Mouse (Mus musculus): Measurements from ENCODE around the gene Dct. TPM values are rescaled to one million over a fixed set of nuclear protein-coding genes. Genes with fewer than 3 reads are reported as not detected.

Gene Dct
- 0.05 and 0.13 TPM in 2 replicates for polyA plus RNA-seq (2012; rRNA removed)

- H3K4me3 ChIP-seq (ENCODE audit: low read depth, low read length) = peak within 1 kb of the TSS; percentile 0; the same call in 1 of the 2 replicates
- peaks cover 10% of the 10 kb centered on the region for H3K4me1 ChIP-seq (ENCODE audit: control insufficient read depth, insufficient read depth, insufficient read length, low read length)
- H3K27me3 ChIP-seq (ENCODE audit: control insufficient read depth, insufficient read depth, low read length) = no peaks in the 10 kb centered on the region
- no peak for TF ChIP-seq POLR2A (IDR thresholded peaks at IDR 0.05; ENCODE audit: low read depth, low read length)
- 0 out of 2 replicates have a peak within 1 kb of the TSS, but pooled peaks have one; percentile 3 for H3K27ac ChIP-seq (ENCODE audit: insufficient read depth, low read depth, low read length)
- WGBS = 33% methylated on average over 13 of the region's 13 CpGs
- H3K36me3 ChIP-seq (ENCODE audit: control insufficient read depth, insufficient read depth, low read length) = no peaks in the 10 kb centered on the region
Measured at GRCm38 (mm10) chr14:118051975-118052630, at the start of gene Dct. TSS of gene Dct (minus strand) at chr14:118052244.

DNA sequence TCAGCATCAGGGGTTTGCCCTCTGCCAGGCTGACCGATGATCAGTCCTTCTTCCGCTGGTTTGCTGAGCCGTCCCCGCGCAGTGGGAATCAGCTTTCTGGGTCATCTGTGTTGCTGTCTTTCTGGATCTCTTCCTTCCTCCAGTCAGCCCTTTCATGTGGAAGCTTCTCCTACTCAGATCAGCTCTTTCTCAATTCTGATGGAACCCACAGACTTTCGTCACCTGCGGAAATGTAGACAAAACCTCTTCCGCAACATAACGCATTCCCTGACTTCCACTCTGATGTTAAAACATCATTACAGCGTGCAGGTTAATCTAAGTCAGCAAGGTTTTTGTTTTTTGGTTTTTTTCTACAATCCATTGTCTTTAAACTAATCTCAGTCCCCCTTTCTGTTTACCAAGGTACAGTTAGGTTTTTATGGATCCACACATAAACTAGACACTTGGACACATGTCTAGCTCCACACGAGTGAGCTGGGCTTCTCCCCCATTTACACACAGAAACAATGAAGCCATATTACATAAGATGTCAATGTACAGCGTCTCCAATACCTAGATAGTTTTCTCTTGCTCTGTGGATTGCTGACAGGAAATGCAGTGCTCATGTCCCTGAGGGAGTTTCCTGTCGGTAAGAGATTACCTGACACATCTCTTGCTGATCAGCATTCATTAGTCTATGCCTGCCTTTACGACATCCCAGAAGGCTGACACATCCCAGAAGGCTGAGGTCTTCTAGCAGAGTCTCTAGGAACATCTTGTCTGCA lies 49.4 kb upstream of the Dct start:
- no peak overlapping the region for H3K27ac ChIP-seq (ENCODE audit: insufficient read depth, low read depth, low read length)
- 83% methylated on average over 14 of the region's 14 CpGs for WGBS
- H3K4me1 ChIP-seq (ENCODE audit: control insufficient read depth, insufficient read depth, insufficient read length, low read length) = no peaks in the 10 kb centered on the region
- H3K36me3 ChIP-seq (ENCODE audit: control insufficient read depth, insufficient read depth, low read length) = no peaks in the 10 kb centered on the region
- H3K4me3 ChIP-seq (ENCODE audit: low read depth, low read length) = no peak overlapping the region
- TF ChIP-seq CTCF (IDR thresholded peaks at IDR 0.05; ENCODE audit: extremely low read depth, insufficient read length, insufficient replicate concordance, low read depth, low read length) (no peak), POLR2A (IDR thresholded peaks at IDR 0.05; ENCODE audit: low read depth, low read length) (no peak)
- no peaks in the 10 kb centered on the region for H3K27me3 ChIP-seq (ENCODE audit: control insufficient read depth, insufficient read depth, low read length)

GRCm38 (mm10) chr14:118098265-118098664 lies 46.2 kb upstream of the Dct start:
- Histone ChIP-seq H3K27ac (ENCODE audit: insufficient read depth, low read depth, low read length) (no peak overlapping the region), H3K36me3 (ENCODE audit: control insufficient read depth, insufficient read depth, low read length) (no peaks in the 10 kb centered on the region), H3K27me3 (ENCODE audit: control insufficient read depth, insufficient read depth, low read length) (no peaks in the 10 kb centered on the region), H3K4me1 (ENCODE audit: control insufficient read depth, insufficient read depth, insufficient read length, low read length) (no peaks in the 10 kb centered on the region), H3K4me3 (ENCODE audit: low read depth, low read length) (no peak overlapping the region)
- WGBS = 30% methylated on average over 2 of the region's 2 CpGs
- TF ChIP-seq POLR2A (IDR thresholded peaks at IDR 0.05; ENCODE audit: low read depth, low read length) = no peak

DNA sequence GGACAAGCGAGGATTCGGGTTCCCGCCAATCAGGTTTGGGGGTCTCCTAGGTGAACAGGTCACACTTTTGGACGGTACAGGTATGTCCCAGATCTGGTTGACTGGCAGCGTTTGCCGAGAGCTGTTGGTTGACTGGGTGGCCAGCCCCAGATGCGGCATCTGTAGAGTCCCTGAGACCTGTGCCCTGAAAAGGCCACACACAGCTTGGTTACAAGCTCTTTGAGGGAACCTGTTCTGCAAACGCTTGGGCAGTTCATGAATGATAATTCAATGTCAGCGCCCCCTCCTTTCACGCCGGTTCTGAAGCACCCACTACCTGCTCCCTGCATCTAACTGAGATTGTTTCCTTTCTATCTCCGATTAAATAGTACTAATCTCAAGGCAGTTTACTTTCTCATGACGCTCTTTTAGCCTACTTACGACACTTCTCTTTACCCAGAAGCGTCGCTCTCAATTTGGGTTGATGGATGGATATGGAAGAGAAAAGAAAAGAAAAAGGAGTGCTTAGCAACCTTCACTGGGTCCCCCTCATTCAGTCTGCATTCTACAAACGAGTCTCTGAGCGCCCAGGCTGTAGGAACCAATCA lies 37.9 kb upstream of the Dct start:
- H3K36me3 ChIP-seq (ENCODE audit: control insufficient read depth, insufficient read depth, low read length) = no peaks in the 10 kb centered on the region
- TF ChIP-seq POLR2A (IDR thresholded peaks at IDR 0.05; ENCODE audit: low read depth, low read length) (no peak), CTCF (IDR thresholded peaks at IDR 0.05; ENCODE audit: extremely low read depth, insufficient read length, insufficient replicate concordance, low read depth, low read length) (no peak)
- 3% methylated on average over 18 of the region's 18 CpGs for WGBS
- H3K4me1 ChIP-seq (ENCODE audit: control insufficient read depth, insufficient read depth, insufficient read length, low read length) = no peaks in the 10 kb centered on the region
- peak overlapping the region; percentile 30; the same call in 1 of the 2 replicates for H3K27ac ChIP-seq (ENCODE audit: insufficient read depth, low read depth, low read length)
- peak overlapping the region; percentile 96 for H3K4me3 ChIP-seq (ENCODE audit: low read depth, low read length)
- no peaks in the 10 kb centered on the region for H3K27me3 ChIP-seq (ENCODE audit: control insufficient read depth, insufficient read depth, low read length)

GRCm38 (mm10) chr14:118089215-118089805 lies 37.3 kb upstream of the Dct start:
- under 1% methylated on average over 44 of the region's 44 CpGs for WGBS
- Histone ChIP-seq H3K4me1 (ENCODE audit: control insufficient read depth, insufficient read depth, insufficient read length, low read length) (no peaks in the 10 kb centered on the region), H3K36me3 (ENCODE audit: control insufficient read depth, insufficient read depth, low read length) (no peaks in the 10 kb centered on the region), H3K27ac (ENCODE audit: insufficient read depth, low read depth, low read length) (peak overlapping the region; percentile 77), H3K27me3 (ENCODE audit: control insufficient read depth, insufficient read depth, low read length) (no peaks in the 10 kb centered on the region), H3K4me3 (ENCODE audit: low read depth, low read length) (peak overlapping the region; percentile 96)
- TF ChIP-seq CTCF (IDR thresholded peaks at IDR 0.05; ENCODE audit: extremely low read depth, insufficient read length, insufficient replicate concordance, low read depth, low read length) (no peak), POLR2A (IDR thresholded peaks at IDR 0.05; ENCODE audit: low read depth, low read length) (no peak; the same call in 1 of the 2 replicates)

DNA sequence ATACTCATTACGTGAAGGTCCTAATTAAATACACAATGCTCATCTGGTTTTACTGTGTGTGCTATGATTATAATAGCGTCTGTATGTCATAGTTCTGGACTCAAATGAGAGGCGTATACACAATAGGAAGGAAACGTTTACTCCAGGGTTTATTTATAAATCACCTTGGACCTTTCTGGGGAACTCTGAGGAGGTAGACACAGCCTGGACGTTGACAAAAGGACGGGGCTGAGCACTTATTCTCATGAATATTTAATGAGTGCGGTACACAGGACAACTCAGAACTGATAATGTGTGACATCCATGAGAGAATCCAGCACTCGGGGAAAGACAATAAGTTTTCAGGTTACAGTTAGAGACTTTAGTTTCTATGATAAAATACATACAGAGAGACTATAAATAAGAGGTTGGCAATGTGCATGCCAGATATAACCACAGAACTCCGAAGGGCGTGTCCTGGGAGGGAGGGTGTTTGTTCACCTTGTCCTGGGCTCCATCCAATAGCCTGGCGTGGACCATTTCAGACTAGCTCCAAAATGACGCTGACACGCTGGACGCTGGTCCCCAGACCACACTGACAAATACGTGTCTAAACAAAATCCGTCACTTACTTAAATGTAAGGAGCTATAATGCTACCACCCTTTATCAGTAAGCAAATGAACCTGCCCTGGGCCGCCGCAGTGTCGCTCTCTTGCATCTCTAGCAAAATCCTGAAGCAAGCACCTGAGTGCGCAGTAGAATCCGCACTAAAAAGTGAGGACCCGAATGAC lies 36.6 kb upstream of the Dct start:
- H3K4me3 ChIP-seq (ENCODE audit: low read depth, low read length) = peak overlapping the region; percentile 96
- H3K27me3 ChIP-seq (ENCODE audit: control insufficient read depth, insufficient read depth, low read length) = no peaks in the 10 kb centered on the region
- H3K36me3 ChIP-seq (ENCODE audit: control insufficient read depth, insufficient read depth, low read length) = no peaks in the 10 kb centered on the region
- 6% methylated on average over 22 of the region's 22 CpGs for WGBS
- no peaks in the 10 kb centered on the region for H3K4me1 ChIP-seq (ENCODE audit: control insufficient read depth, insufficient read depth, insufficient read length, low read length)
- TF ChIP-seq CTCF (IDR thresholded peaks at IDR 0.05; ENCODE audit: extremely low read depth, insufficient read length, insufficient replicate concordance, low read depth, low read length) = no peak
- no peak for TF ChIP-seq POLR2A (IDR thresholded peaks at IDR 0.05; ENCODE audit: low read depth, low read length)
- peak overlapping the region; percentile 77; the same call in 1 of the 2 replicates for H3K27ac ChIP-seq (ENCODE audit: insufficient read depth, low read depth, low read length)

All from small intestine, adult 2 months (tissue).